Mouse (Mus musculus): ENCODE results near the gene Ugt1a8.
"Not testable (repeated sequence)": the region's sequence is repeated elsewhere in the genome, so short reads cannot be mapped to it uniquely, and the experiment has no call there.

DNA sequence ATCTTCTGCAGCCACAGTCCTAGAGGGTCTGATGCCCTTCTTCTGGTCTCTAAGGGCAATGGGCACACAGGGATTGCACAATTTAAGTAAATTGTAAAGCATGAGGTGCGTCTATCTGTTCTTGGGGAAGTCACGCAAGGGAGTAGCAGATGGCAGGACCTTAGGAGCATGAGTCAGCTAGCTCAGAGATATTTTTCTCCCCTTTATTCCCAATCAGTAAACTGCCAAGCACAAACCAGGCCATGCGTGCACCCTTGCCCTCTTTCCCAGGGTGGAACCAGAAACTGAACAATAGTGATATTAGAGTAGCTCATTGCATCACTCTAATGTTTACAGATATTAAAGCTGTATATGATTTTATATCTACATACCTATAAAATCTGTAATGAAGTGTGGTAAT is 10.9 kb downstream of the Ugt1a8 start:
- TF ChIP-seq CTCF (IDR thresholded peaks at IDR 0.05; ENCODE audit: low read depth, low read length); POLR2A (IDR thresholded peaks at IDR 0.05; ENCODE audit: extremely low read depth, insufficient read depth, low read length): not testable (repeated sequence)
